Mouse (Mus musculus): Measurements from ENCODE around the gene Nrcam.
"Not testable (repeated sequence)": the region's sequence is repeated elsewhere in the genome, so short reads cannot be mapped to it uniquely, and the experiment has no call there.

Nrcam gene

DNA sequence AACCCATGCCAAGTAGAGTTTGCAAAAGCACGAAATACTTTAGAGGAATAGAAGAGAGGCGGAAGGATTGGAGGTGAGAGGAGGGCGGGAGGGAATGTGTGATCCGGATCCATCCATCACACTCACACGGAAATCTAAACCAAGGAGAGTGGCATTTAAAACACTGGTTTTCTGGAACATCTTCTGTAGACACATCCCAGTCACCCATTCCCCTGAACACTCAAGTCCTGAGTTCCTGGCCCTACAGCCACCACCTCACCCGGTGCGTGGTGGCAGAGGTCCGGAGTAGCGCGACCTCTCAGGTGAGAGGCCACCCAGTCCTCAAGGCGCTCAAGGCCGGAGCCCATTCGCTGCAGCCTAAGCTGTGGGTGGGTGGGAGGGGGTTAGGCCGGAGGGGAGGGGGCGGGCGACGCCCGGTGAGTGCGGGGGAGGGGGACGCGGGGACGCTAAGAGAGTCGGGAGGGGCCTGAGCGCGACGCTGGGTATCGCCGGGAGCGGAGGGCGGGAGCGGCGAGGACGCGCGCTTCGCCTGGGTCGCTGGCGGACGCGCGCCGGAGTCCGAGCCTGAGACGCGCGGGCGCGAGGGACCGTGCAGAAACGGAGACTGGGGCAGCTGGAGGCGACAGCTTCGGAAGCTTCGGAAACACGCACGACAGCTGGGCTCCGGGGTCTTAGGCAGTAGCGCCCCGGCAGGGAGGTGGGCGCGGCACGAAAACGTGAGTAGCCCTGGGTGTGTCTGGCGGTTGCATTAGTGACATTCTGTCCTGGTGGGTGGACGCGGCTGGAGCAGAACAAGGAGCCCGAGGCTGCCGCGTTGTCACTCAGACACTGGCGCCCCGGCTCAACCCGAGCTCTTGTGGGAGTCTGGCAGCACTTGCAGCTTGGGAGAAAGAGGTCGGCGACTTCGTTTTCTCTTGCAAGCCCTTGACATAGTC lies at the start of gene Nrcam:
Nrcam (plus strand) TSS at position 505 of the 935 bp plus-strand sequence.
- peak; percentile 49 to 58 for DNase-seq (ENCODE audit: low spot score in 2 of 2)

GRCm38 (mm10) chr12:44280147-44280546 lies 48.5 kb upstream of the Nrcam start:
- DNase-seq (ENCODE audit: low spot score in 2 of 2): not testable (repeated sequence)

- no peak for DNase-seq (ENCODE audit: low spot score in 2 of 2)
Measured at GRCm38 (mm10) chr12:44281534-44281933, 47.2 kb upstream of the Nrcam start.

GRCm38 (mm10) chr12:44283378-44283777 lies 45.3 kb upstream of the Nrcam start:
- no peak for DNase-seq (ENCODE audit: low spot score in 2 of 2)

- no peak for DNase-seq (ENCODE audit: low spot score in 2 of 2)
Measured at GRCm38 (mm10) chr12:44286992-44287391, 41.7 kb upstream of the Nrcam start.

DNA sequence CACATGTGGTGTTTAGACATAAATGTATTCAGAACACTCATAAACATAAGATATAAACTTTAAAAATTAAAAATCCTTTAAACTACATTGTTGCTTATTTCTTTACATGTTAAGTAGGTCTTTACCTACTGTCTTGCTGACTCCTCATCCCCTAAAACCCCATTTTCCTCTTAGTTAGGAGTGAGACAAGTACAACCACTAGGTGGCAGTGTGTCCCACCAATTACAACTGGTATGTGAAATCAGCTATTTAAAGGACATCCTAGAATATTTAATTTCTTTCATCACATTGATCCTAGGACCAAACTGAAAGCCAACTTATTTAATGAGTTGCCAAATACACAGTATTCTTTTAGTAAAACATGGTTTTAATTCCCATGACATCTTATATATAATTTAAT lies 36.4 kb upstream of the Nrcam start:
- peak; percentile 29 to 56 for DNase-seq (ENCODE audit: low spot score in 2 of 2)

DNA sequence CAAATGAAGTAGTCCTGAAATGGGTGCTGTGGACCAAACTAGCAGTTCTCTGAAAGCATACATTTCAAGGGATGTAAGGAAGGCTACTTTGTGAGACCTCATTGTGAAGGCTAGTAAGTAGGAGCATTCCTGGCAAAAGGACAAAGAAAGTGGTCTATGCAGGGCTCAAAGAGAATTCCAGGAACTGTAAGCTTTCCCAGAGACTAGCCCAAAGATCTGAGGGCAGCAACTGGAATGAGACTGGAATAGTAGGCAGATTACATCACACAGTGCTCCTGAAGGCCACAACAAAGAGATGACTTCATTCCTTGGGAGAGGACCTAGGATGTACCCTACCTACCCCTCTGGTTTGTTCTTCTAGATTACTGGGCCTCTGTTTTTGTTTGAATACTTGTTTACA lies 27.9 kb upstream of the Nrcam start:
- no peak for DNase-seq (ENCODE audit: low spot score in 2 of 2)

DNA sequence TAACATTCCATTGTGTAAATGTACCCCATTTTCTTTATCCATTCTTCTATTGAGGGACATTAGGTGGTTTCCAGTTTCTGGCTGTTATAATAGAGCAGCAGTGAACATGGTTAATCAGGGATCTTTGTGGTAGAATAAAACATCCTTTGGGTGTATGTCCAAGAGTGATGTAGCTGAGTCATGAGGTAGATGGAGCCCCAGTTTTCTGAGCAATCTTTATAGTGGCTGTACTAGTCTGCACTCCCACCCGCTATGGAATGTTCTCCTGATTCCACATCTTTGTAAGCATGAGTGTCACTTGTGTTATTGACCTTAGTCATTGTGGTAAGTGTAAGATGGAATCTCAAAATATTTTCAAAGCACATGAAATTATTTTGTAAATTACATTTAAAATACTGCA lies 24.7 kb upstream of the Nrcam start:
- DNase-seq (ENCODE audit: low spot score in 2 of 2): no peak

- no peak for DNase-seq (ENCODE audit: low spot score in 2 of 2)
Measured at GRCm38 (mm10) chr12:44304869-44305268, 23.8 kb upstream of the Nrcam start.

DNA sequence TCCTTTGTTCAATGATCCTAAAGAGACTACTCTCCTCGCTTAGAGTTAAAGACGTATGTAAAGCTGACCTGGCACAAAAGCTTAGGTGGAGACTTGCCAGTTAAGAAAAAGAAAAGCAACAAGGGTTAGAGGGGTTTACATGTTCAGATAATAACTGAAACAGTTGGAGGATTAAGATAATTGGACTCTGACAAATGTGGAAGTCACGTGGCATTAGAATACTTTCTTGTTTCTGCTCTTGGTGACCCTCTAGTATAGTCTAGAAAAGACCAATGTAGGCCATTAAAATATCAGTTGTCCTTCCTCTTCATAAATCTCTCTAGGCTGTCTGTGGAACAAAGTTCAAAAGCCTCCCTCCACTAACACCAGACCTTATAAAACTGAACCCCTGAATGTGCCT lies 20.5 kb upstream of the Nrcam start:
- DNase-seq (ENCODE audit: low spot score in 2 of 2): no peak

GRCm38 (mm10) chr12:44315212-44315611 lies 13.5 kb upstream of the Nrcam start:
- no peak for DNase-seq (ENCODE audit: low spot score in 2 of 2)

DNA sequence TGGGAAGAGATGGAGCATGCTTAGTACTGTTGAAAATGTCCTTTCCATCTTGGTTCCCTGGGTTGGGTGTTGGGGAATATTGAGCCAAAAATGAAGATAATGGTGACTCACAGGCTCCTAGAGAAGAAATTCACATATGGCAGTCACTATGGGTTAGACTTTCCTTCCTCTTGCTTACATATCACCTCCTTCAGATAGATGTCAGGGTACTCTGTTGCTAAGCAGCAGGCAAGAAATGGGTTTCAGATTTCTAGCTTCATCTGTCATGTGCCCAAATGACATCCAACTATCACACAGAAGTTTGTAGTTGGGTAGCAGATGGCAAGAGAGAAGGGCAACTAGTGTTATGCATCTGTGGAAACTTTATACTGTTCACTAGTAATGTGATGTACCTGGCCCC lies 3.6 kb upstream of the Nrcam start:
- DNase-seq (ENCODE audit: low spot score in 2 of 2): no peak

- no peak for DNase-seq (ENCODE audit: low spot score in 2 of 2)
Measured at GRCm38 (mm10) chr12:44327452-44327851, 1.2 kb upstream of the Nrcam start.

GRCm38 (mm10) chr12:44329316-44330215 lies 881 bp downstream of the Nrcam start:
- DNase-seq (ENCODE audit: low spot score in 2 of 2): peak; percentile 44 to 53

DNA sequence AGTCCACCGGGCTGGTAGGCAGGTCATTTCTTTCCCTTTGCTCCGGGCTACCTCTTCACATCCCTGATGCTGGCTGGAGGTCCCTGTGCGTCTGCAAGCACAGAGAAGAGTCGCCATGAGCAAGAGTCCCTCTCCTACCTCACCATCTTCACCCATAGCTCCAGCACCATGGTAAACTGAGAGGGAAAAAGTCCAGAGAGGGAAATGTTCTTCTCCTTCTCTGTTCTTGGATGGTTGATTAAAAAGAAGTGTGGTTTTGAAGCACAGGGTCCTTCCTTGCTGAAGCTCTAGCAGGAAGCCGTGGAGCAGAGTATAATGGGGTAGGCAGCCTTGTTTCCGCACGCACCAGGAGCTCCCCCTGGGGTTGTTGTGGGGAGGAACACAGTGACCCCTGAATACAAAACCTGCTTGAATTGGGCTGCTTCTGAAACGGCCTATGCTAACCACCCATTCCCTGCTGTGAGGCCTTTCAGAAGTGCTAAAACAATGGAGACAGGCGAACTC lies 1.6 kb downstream of the Nrcam start:
- no peak for DNase-seq (ENCODE audit: low spot score in 2 of 2)

- DNase-seq (ENCODE audit: low spot score in 2 of 2): no peak
Measured at GRCm38 (mm10) chr12:44337136-44337640, 8.5 kb downstream of the Nrcam start.

DNA sequence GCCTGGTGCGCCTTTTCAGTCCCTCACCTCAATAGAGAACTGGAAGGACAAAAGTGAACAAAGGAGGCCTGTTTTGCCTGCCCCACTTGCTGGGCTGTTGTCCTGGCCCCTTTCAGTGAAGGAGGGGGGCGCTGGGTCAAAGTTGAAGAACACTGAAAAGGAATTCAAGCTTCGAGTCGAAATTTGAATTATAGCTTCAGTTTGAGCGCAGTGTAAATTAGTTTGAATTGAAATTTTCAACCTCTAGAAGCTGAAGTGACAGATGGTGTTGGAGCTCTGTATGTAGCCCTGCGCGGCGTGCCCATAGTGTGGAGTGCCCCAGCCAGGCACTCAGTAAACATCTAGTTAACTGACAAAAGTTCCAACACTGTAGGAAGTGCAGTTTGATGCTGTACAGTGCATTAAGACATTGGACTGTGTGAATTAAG lies 9.5 kb downstream of the Nrcam start:
- no peak for DNase-seq (ENCODE audit: low spot score in 2 of 2)

- DNase-seq (ENCODE audit: low spot score in 2 of 2): no peak
Measured at GRCm38 (mm10) chr12:44344075-44344474, 15.4 kb downstream of the Nrcam start.

- no peak for DNase-seq (ENCODE audit: low spot score in 2 of 2)
Measured at GRCm38 (mm10) chr12:44345251-44345650, 16.6 kb downstream of the Nrcam start.

- no peak for DNase-seq (ENCODE audit: low spot score in 2 of 2)
Measured at GRCm38 (mm10) chr12:44346143-44346542, 17.5 kb downstream of the Nrcam start.

DNA sequence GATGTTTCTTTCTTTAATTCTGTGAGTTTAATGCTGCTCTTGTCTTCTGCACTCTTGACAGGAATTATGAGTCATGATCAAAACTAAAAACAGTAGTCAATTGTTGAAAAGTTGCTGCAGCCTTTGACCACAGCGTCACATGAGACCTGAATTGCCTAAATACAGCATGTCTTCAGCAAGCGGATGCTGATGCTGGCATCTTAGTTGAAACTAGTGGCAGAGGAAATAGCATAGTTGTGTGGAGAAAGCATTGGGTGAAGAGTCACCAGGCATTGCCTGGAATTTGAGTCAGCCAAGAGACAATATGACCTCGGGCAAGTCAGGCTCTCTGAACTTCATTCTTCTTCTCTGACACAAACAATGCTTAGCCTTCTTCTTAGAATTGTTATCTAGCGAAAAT lies 26.4 kb downstream of the Nrcam start:
- no peak for DNase-seq (ENCODE audit: low spot score in 2 of 2)

- DNase-seq (ENCODE audit: low spot score in 2 of 2): no peak
Measured at GRCm38 (mm10) chr12:44357460-44357859, 28.8 kb downstream of the Nrcam start.

All from frontal cortex, postnatal 25 days (tissue).